Mouse (Mus musculus) myocyte (in vitro differentiated cells): ENCODE measurements around the gene Zfp787.

Experiments used
- E2F4 ChIP-seq: IDR thresholded peaks from one replicate; pipeline ENCODE4 v1.6.1; 2011; ENCODE audit warnings: mild to moderate bottlenecking, control low read depth, moderate library complexity; ENCODE audit not compliant: insufficient read depth
- MYOG ChIP-seq, 3 experiments: IDR thresholded peaks; one replicate each; pipeline ENCODE4 v1.6.1; 2011; ENCODE audit warnings: control low read depth in 2 of 3, low read depth in 2 of 3, mild to moderate bottlenecking in 2 of 3; ENCODE audit not compliant: insufficient read length in 2 of 3, control insufficient read depth in 1 of 3, insufficient read depth in 1 of 3
- POLR2A ChIP-seq: IDR thresholded peaks from one replicate; pipeline ENCODE4 v1.6.1; 2011; ENCODE audit warnings: low read depth, mild to moderate bottlenecking, control low read depth, moderate library complexity; ENCODE audit not compliant: insufficient read length

DNA sequence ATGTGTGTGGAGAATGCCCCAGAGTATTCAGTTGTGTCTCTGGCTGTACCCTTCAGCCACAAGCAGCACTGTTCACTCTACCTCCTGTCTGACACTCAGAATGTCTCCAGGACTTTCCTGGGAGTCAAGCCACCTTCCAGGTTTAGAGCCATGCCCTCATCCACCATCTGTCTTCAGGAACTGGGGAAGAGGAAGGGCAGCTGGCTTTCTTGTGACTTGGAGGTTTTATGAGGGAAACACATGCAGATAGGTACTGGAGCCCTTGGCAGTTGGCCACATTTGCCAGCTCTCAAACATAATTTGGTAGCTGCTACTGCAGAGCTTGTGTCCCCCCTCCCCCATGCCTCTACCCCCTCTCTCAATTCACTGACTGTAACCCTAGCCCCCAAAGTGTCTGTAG is 23.2 kb upstream of the Zfp787 start:
- TF ChIP-seq POLR2A (no peak), MYOG (IDR thresholded peaks at IDR 0.05; ENCODE audit: control insufficient read depth in 1 of 3, insufficient read depth in 1 of 3, insufficient read length in 2 of 3, low read depth in 2 of 3) (no peak), E2F4 (no peak)
